Mouse (Mus musculus) brain, embryonic 14.5 days (tissue): ENCODE results near the gene Fam198b.

Experiments used
- CTCF ChIP-seq: fragments of 200-500 bp; IDR thresholded peaks from 2 replicates; pipeline ENCODE4 v1.5.1; 2012; ENCODE audit warnings: inconsistent platforms, mild to moderate bottlenecking, moderate library complexity, borderline replicate concordance; ENCODE audit not compliant: insufficient read depth, insufficient read length; ENCODE audit errors: extremely low read depth
- POLR2A ChIP-seq: fragments of 200-500 bp; IDR thresholded peaks from 2 replicates; pipeline ENCODE4 v1.6.1; 2012; ENCODE audit warnings: mild to moderate bottlenecking, inconsistent platforms, borderline replicate concordance; ENCODE audit not compliant: poor library complexity, insufficient read depth, insufficient read length, severe bottlenecking; ENCODE audit errors: extremely low read depth

DNA sequence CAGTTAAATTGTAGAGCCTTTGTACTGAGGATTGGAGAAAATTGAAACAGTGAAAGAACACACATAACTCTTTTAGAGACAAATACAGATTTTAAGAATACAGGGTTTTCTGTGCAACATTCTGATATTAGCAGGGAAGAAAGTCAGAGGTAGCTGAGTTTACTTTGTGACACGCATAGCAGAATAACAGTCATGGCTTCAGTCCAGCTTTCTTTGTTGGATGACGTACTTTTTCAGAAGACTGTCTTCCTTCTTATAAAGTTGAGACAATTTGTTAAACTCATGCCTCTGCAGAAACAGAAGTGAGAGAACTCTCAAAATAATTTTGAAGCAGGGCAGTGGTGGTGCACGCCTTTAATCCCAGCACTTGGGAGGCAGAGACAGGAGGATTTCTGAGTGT is 70.9 kb downstream of the Fam198b start:
- TF ChIP-seq CTCF, result no peak
- no peak for TF ChIP-seq POLR2A
